Mouse (Mus musculus): ENCODE measurements around the gene Coq6. TPM values are rescaled to one million over a fixed set of nuclear protein-coding genes. Genes with fewer than 3 reads are reported as not detected.

Coq6 gene
- total RNA-seq, 2 experiments from 2014 or later: 20.4 to 25.4 TPM

GRCm38 (mm10) chr12:84393847-84394246, 32.4 kb downstream of the Coq6 start:
- no peak for DNase-seq (ENCODE audit: low spot score)

GRCm38 (mm10) chr12:84396947-84397679, 35.7 kb downstream of the Coq6 start:
- no peak for DNase-seq (ENCODE audit: low spot score)

DNA sequence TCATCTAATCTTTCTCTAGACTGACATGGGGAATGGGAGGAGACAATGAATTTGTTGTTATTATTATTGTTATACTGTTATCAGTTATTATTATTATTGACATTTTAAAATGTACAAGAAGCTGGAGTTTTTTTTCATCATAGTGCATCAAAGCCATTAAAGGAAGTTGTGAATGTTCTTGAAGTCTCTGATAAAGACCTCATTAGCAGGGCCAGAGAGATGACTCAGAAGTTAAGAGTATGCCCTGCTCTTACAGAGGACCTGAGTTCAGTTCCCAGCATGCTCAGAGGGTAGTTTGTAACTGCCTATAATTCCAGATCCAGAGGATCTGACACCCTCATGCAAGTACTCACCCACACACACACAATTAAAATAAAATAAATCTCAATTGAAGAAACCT, 36.2 kb downstream of the Coq6 start:
- DNase-seq (ENCODE audit: low spot score): no peak

- no peak for DNase-seq (ENCODE audit: low spot score)
These were observed 37.2 kb downstream of the Coq6 start for GRCm38 (mm10) chr12:84398629-84399028.

DNA sequence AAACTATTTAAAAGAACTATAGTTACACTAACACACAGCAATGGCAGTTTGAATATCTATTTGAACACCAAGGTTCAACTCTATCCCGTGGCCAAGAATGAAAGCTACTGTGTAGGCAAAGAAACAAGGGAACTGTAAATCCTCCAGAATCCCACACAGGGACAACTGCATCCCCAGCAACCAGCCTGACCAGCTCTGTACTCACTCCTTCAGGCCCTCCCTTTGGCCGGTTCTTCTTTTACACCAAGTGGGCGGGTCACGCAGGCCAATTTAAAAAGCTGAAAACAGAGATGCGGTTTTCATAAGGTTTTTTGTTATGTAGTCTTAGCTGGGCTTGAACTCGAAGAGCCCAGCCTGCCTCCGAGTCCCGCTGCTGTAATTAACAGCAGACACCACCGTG, 37.7 kb downstream of the Coq6 start:
- DNase-seq (ENCODE audit: low spot score): no peak

DNA sequence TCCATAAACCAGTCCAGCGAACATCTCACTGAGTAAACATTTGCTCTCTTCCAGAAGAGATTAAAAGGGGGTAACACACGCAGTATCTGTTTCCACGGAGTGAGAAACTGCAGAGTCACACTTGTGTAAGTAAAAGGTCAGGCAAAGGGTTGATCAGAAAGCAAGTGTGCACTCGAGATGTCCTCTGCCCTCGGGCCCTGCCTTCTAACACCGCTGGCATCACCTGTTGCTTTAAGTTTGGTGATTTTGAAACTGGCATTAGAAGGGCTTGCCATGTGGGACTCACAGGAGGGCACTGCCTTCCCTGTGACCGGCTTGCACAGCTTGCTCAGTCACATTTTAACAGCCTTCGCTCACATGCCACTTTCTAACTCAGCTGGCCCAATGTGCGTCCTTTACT, 38.2 kb downstream of the Coq6 start:
- no peak for DNase-seq (ENCODE audit: low spot score)

DNA sequence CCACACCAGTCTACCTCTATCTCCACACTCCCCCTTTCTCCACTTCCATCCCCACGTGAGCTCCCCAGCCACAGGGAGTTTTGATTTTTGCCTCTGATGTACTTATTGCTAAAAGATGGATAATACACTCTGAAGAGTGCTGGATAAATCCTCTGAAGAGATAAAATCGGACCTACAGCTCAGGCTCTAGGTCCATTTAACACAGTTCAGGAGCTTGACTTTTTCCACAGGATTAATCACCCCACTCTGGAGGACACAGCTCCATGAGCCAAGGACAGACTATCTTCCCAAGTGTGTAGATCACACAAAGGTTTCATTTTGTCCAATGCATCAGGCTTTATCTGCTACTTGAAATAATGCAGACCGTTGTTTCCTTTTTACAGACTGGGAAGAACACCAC, 38.6 kb downstream of the Coq6 start:
- no peak for DNase-seq (ENCODE audit: low spot score)

DNA sequence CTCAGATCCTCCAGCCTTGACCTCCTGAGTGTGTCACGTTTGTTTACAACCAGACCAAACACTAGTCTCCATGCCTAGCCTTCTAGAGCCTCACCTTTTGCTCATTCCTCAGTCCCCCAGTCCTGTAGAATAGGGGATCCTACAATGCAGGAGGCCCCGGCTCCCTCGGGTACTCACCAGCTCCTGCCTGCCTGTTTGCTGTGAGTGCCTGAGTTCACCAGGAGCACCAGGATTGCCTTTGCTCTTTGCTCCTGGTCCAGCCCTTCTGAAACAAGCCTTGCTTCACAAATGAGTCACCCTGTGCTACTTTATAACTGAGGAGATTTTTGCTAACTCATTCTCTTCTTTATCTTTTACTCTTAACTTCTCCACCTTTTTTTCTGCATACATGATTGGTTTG, 39.2 kb downstream of the Coq6 start:
- DNase-seq (ENCODE audit: low spot score): no peak

DNA sequence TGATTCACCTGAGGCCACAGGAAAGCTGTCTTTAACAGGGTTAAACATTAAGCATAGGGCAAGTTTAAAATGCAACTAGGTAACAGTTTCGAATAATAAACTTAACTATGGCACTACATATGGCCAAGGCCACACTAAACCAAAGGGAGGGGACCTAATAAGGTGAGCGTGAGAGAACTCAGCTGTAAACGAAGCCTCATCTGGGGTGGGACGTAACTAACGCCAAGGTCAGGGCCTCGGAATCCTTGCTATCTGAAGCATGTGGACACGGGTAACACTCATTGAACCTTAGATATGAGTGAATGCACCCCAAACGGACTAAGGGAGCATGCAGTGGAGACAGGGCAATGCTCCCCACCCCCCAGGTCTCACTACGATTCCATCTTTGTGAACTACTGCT, 41.5 kb downstream of the Coq6 start:
- DNase-seq (ENCODE audit: low spot score): no peak

- DNase-seq (ENCODE audit: low spot score): no peak
These were observed 43.1 kb downstream of the Coq6 start for GRCm38 (mm10) chr12:84404541-84404940.

GRCm38 (mm10) chr12:84407259-84407658, 45.8 kb downstream of the Coq6 start:
- no peak for DNase-seq (ENCODE audit: low spot score)

DNA sequence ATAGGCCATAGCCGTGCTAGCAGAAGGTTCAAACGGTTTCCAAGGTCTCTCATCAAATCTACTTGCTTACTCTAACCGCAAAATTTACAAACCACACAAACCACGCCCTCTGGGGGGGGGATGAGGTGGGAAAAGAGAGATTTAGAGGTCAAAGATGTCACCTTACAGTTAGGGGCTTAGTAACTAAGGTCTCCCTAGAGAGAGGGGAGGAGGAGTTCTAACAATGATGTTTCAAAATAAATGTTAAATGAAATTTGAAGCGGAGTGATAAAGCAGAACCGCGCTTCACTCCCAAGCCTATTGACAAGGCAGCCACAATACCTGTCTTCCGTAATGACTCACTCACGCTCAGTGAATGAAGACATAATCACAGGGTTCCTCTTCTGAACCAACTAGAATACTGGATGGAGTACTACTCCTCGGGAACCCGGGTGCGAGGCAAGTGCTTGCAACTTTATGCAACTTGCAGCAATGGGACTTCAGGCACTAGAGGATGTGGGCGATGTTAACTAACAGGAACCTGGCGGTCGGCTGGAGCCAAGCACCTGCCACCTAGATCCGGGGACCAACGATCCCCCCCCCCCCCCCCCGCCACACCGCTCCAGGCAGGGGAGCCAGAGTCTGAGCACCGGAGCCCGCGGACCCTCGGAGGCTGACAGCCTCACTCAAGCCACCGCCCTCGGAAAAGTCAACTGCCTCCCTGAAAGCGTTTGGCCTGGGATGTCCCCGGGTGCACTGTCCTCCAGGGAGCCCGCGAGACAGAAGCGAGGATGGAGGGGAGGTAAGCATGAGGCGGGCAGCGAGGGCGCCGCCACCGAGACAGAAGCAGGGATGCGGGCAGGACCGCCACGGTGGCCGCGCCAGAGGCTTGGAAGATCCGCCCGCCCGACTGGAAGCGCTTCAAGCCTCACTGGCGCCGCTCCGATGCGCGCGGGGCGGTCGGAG, 46.7 kb downstream of the Coq6 start:
- DNase-seq (ENCODE audit: low spot score): no peak

DNA sequence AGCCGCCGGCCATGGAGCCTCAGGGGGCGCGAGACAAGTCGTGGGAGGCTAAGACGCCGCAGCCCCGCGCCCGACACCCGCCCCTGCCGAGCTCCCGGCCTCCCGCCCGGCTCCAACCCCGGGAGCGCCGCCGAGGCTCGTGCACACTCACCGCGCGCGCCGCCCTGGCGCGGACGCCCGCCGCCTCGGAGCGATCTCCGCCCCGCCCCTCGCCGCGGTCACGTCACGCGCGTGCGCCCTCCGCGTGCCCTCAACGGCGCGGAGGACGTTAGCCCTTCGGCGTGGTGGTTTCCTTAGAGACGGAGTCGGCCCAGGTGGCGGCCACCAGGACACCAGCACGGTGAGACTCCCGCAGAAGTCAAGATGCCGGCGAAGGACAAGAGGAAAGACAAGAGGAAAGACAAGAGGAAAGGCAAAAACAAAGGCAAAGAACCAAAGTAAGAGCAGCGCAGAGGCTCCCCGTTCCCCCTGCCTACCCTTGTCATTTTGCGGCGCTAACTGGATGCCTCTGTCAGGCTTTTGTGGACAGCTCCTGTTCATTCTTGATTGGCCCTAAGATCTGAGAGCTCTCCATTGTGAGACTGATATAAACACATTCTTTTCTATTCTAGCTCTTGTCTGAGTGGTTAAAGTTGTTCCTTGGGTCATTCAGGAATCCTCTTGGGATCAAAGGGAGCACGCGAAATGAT, 47.5 kb downstream of the Coq6 start, which contains the start of the genes Entpd5 and Bbof1:
Entpd5 (minus strand) TSS at position 211 of the 689 bp plus-strand sequence.
Bbof1 (plus strand) TSS at position 253 of the 689 bp plus-strand sequence.
- peak; percentile 89 for DNase-seq (ENCODE audit: low spot score)

DNA sequence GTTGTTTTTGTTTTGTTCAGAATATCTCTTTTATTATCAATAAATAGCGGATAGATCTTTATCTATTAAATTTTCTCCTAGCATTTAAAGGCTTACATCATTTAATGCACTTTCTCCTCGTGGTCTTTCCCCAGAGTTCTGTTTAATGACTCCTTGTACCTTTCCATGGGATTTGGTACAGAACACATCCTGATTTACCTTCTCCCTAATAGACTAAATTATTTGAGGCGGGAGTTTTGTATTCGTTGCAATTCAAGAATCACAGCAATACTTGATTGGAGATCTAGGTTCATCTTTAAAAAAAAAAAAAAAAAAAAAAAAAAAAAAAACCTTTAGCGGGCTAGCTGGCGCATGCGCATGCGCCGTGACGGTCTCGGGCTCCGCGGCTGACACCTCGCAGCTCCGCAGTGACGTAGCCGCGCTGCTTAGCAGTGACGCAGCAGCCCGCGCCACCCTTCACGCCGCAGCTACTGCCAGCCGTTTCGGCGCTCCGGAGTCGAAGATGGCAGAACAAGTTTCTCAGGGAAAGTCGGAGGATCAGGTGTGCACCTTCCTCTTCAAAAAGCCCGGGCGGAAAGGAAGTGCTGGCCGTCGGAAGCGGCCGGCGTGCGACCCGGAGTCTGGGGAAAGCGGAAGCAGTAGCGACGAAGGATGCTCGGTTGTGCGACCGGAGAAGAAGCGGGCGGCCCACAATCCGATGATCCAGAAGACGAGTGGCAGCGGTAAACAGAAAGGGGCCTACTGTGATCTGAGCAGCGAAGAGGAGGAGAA, 55.6 kb downstream of the Coq6 start, which contains the start of gene Rnf113a2:
Rnf113a2 (plus strand) TSS at position 363 of the 771 bp plus-strand sequence.
- DNase-seq (ENCODE audit: low spot score): peak; percentile 73

GRCm38 (mm10) chr12:84417605-84417922, 56.1 kb downstream of the Coq6 start:
- no peak for DNase-seq (ENCODE audit: low spot score)

Other genes starting within 250 kb of the Coq6 start
- gene Dnal1, start 247.3 kb upstream of the Coq6 start, total RNA-seq (2021): 1 to 10 TPM; 7.3 to 7.4 TPM
- under 1 TPM in 1 of 2 experiments, not detected in 1; 0.11 TPM for gene Pnma1, start 213.2 kb upstream of the Coq6 start, total RNA-seq (2021)
- 10 to 100 TPM in 1 of 2 experiments, 1 to 10 TPM in 1; 6.9 to 10.9 TPM for gene Elmsan1, start 142.8 kb upstream of the Coq6 start, total RNA-seq (2021)
- 10 to 100 TPM; 67.1 to 80.5 TPM for gene Ptgr2, start 76.4 kb upstream of the Coq6 start, total RNA-seq (2021)
- 10 to 100 TPM; 18.6 to 19.3 TPM for gene Zfp410, start 44.8 kb upstream of the Coq6 start, total RNA-seq (2021)
- 1 to 10 TPM in 1 of 2 experiments, under 1 TPM in 1; 1.00 to 1.1 TPM for gene Fam161b, start 176 bp downstream of the Coq6 start, total RNA-seq (2021)
- gene Entpd5, start 47.4 kb downstream of the Coq6 start, total RNA-seq (2021): 10 to 100 TPM; 15.3 to 16.5 TPM
- gene Bbof1, start 47.4 kb downstream of the Coq6 start, total RNA-seq (2021): 1 to 10 TPM; 2.1 to 2.9 TPM
- 10 to 100 TPM; 11.7 to 12.5 TPM for gene Rnf113a2, start 55.5 kb downstream of the Coq6 start, total RNA-seq (2021)
- 100 to 1,000 TPM; 117 to 121 TPM for gene Aldh6a1, start 89.3 kb downstream of the Coq6 start, total RNA-seq (2021)
- gene Lin52, start 89.8 kb downstream of the Coq6 start, total RNA-seq (2021): 1 to 10 TPM; 7.4 to 9.2 TPM
- not detected for gene Vsx2, start 208.1 kb downstream of the Coq6 start, total RNA-seq (2021)

All from gastrocnemius, adult 18-20 months (tissue).